Mouse (Mus musculus) intestine, embryonic 14.5 days (tissue): ENCODE data around the gene Dynll1. TPM values are rescaled to one million over a fixed set of nuclear protein-coding genes. Genes with fewer than 3 reads are reported as not detected.
A peak's percentile ranks its signal among the peaks of the same experiment; 100 is the strongest.

ENCODE experiments used
- ATAC-seq: fragments of 200-750 bp; cut with Nextera tagmentation; replicated peaks from 2 replicates; pipeline ENCODE4 v1.8.0; 2017; ENCODE audit warnings: low read depth, moderate number of reproducible peaks, moderate TSS enrichment, moderate library complexity; ENCODE audit not compliant: low FRiP score, low TSS enrichment
- DNase-seq: peaks from one replicate; pipeline ENCODE4 v3.0.0-alpha.2; 2018; ENCODE audit warnings: low spot score
- H3K27ac ChIP-seq: fragments of 300-500 bp; sonication (generic); 2 replicates; pipeline ENCODE4 v1.5.1; 2014; ENCODE audit warnings: low read depth, mild to moderate bottlenecking, control low read depth
- H3K27me3 ChIP-seq: fragments of 300-500 bp; sonication (generic); replicated peaks from 2 replicates; pipeline ENCODE4 v1.6.1; 2014; ENCODE audit warnings: low read length, control low read depth; ENCODE audit not compliant: control insufficient read depth, insufficient read depth
- H3K36me3 ChIP-seq: fragments of 300-500 bp; sonication (generic); 2 replicates; pipeline ENCODE4 v1.6.1; 2014; ENCODE audit warnings: low read length, control low read depth; ENCODE audit not compliant: control insufficient read depth, insufficient read depth
- H3K4me1 ChIP-seq: fragments of 300-500 bp; sonication (generic); replicated peaks from 2 replicates; pipeline ENCODE4 v1.6.1; 2014; ENCODE audit warnings: low read length, control low read depth, mixed read lengths; ENCODE audit not compliant: control insufficient read depth, insufficient read depth
- H3K4me2 ChIP-seq: fragments of 300-500 bp; sonication (generic); 2 replicates; pipeline ENCODE4 v1.6.1; 2014; ENCODE audit warnings: low read length
- H3K4me3 ChIP-seq: fragments of 300-500 bp; sonication (generic); 2 replicates; pipeline ENCODE4 v1.5.1; 2014; ENCODE audit warnings: low read depth, low read length, control low read depth, mixed read lengths
- H3K9ac ChIP-seq: fragments of 300-500 bp; sonication (generic); 2 replicates; pipeline ENCODE4 v1.6.1; 2014; ENCODE audit warnings: mild to moderate bottlenecking, low read length
- H3K9me3 ChIP-seq: fragments of 300-500 bp; sonication (generic); 2 replicates; pipeline ENCODE4 v1.6.1; 2016; ENCODE audit warnings: low read length, control low read depth; ENCODE audit not compliant: control insufficient read depth
- WGBS: fragments of 180-500 bp; shearing (Covaris S2); extraction: QIAGEN DNeasy Blood & Tissue Kit; methylation state at CpG from one replicate; pipeline ENCODE4 v1.1.7; 2014; 5-methylcytosine and 5-hydroxymethylcytosine counted together
- polyA plus RNA-seq: library from polyadenylated mRNA; unstranded; fragments of >200 nt; fragmentation: Nextera tagmentation; extraction: Ambion mirVana; gene quantifications from 2 replicates; pipeline ENCODE4 v1.2.1, GENCODE M21; 2014

The Dynll1 gene
- polyA plus RNA-seq, 1 experiment from 2014 or later: 1,605 TPM

DNA sequence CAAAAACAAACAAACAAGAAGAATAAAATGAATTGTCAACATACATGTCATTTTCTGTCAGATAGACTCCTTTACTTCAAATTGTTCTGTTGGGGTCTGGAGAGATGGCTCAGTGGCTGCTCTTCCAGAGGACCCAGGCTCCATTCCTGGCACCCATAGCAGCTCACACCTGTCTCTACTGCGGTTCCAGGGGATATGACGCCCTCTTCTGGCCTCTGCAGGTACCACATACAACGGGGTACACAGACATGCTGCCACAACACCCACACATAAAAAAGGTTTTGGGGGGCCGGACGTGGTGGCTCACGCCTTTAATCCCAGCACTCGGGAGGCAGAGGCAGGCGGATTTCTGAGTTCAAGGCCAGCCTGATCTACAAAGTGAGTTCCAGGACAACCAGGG is 6.6 kb downstream of the Dynll1 start:
- H3K36me3 ChIP-seq: peaks cover 69% of the 10 kb centered on the region
- no peak overlapping the region for H3K27ac ChIP-seq
- H3K4me2 ChIP-seq: no peak overlapping the region
- no peaks in the 10 kb centered on the region for H3K27me3 ChIP-seq
- peaks cover 13% of the 10 kb centered on the region for H3K4me1 ChIP-seq
- ATAC-seq (no peak), DNase-seq (no peak)
- WGBS: 90% methylated on average over 8 of the region's 8 CpGs
- H3K4me3 ChIP-seq: no peak overlapping the region
- H3K9ac ChIP-seq: no peak overlapping the region
- H3K9me3 ChIP-seq: no peaks in the 10 kb centered on the region

DNA sequence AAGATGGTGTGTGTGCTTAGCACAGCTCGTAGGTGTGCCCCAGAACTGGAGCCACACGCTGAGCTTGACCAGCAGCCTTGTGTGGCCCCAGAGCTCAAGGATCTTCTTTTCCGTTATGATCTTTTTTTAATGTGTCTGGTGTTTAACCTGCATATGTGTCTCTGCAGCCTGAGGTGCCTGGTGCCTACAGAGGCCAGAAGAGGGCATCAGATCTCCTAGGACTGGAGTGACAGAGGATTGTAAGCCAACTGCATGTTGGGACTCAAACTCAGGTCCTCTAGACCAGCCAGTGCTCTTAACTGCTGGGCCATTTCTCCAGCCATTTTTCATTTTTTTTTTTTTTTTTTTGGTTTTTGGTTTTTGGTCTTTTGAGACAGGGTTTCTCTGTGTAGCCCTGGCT is 16.1 kb downstream of the Dynll1 start:
- 93% methylated on average over 3 of the region's 3 CpGs for WGBS
- no peak overlapping the region for H3K9ac ChIP-seq
- no peaks in the 10 kb centered on the region for H3K4me1 ChIP-seq
- no peaks in the 10 kb centered on the region for H3K9me3 ChIP-seq
- no peak overlapping the region for H3K27ac ChIP-seq
- H3K4me2 ChIP-seq: no peak overlapping the region
- no peaks in the 10 kb centered on the region for H3K27me3 ChIP-seq
- no peak for DNase-seq
- no peak for ATAC-seq
- H3K4me3 ChIP-seq: no peak overlapping the region
- H3K36me3 ChIP-seq: peaks cover 44% of the 10 kb centered on the region

DNA sequence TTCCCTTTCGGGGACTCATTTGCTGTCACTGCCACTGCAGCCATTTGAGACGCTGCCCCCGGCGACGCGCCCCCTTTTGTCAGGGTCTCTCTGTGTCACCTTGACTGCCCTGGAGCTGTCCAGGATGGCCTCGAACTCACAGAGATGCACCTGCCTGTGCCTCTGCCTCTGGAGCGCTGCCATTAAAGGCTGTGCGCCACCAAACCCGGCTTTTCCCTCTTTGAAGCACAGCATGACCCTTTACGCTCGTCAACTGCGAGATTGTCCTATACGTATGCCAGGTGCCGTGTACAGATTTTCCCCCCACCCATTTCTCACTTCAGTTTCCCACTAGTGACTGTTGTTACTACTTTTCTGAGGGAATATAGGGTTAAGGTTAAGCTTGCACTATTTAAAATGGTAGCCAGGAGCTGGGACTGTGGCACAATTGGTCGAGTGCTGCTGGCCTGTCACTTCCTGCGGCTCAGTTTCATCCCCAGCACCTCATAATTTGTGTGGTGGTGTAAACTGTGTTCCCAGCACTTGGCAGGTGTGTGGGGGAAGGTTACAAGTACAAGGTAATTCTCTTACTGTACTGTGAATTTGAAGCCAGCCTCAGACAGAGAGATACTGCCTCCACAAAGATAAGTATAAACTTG is 20.6 kb downstream of the Dynll1 start:
- no peak for ATAC-seq
- H3K9me3 ChIP-seq: no peaks in the 10 kb centered on the region
- peak overlapping the region; percentile 50 for H3K4me2 ChIP-seq
- DNase-seq: no peak
- peaks cover 18% of the 10 kb centered on the region for H3K36me3 ChIP-seq
- H3K4me1 ChIP-seq: no peaks in the 10 kb centered on the region
- H3K27ac ChIP-seq: peak overlapping the region; percentile 38; the same call in 1 of the 2 replicates
- WGBS: 6% methylated on average over 17 of the region's 17 CpGs
- H3K4me3 ChIP-seq: peak overlapping the region; percentile 97
- no peaks in the 10 kb centered on the region for H3K27me3 ChIP-seq
- peak overlapping the region; percentile 83 for H3K9ac ChIP-seq

- DNase-seq (peak; percentile 91), ATAC-seq (peak; percentile 74)
- H3K4me1 ChIP-seq: no peaks in the 10 kb centered on the region
- no peaks in the 10 kb centered on the region for H3K27me3 ChIP-seq
- H3K9me3 ChIP-seq: no peaks in the 10 kb centered on the region
- 4% methylated on average over 45 of the region's 45 CpGs for WGBS
- peaks cover 14% of the 10 kb centered on the region for H3K36me3 ChIP-seq
- peak within 1 kb of the TSS; percentile 38; the same call in 1 of the 2 replicates for H3K27ac ChIP-seq
- H3K9ac ChIP-seq: peak within 1 kb of the TSS; percentile 83
- H3K4me2 ChIP-seq: peak within 1 kb of the TSS; percentile 50
- peak within 1 kb of the TSS; percentile 97 for H3K4me3 ChIP-seq
Observed at GRCm38 (mm10) chr5:115279226-115280049, 21.4 kb downstream of the Dynll1 start, which contains the start of gene Coq5. Gene Coq5 (plus strand): TSS chr5:115279666.

DNA sequence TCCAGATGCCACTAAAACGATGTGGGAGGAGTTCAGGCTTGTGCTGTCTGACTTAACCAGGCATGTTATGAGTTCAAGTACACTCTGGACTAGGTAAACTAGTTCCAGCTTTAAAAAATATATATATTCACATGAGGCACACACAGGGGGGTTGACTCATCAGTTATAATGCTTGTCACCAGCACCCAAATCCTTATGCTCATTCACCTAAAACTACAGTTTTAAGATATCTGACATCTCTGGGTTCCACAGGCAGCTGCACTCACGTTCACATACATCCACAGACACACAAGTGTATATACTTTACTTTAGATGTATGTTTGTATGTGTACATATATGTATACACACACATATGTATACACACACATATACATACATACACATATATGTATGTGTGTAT is 22.0 kb downstream of the Dynll1 start:
- Histone ChIP-seq H3K36me3 (peaks cover 8% of the 10 kb centered on the region), H3K27ac (no peak overlapping the region), H3K4me3 (no peak overlapping the region), H3K4me2 (no peak overlapping the region), H3K9me3 (no peaks in the 10 kb centered on the region), H3K4me1 (no peaks in the 10 kb centered on the region), H3K27me3 (no peaks in the 10 kb centered on the region), H3K9ac (no peak overlapping the region)
- DNase-seq: no peak
- no peak for ATAC-seq
- WGBS: 59% methylated on average over 2 of the region's 2 CpGs

DNA sequence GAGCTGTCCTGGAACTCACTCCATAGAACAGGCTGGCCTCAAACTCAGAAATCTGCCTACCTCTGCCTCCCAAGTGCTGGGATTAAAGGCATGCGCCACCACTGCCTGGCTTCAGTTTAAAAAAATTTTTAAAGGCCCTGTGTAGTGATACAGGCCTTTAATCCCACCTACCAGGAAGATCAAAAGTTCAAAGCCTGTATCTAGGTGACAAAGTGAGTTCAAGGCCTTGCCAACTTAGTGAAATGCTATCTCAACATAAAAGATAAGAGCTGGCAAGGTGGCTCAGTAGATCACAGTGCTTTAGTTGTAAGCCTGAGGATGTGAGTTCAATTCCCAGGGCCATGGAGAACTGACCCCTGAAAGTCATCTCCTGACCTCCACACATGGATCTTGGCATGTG is 22.7 kb downstream of the Dynll1 start:
- Histone ChIP-seq H3K36me3 (0 out of 2 replicates have a peak, but pooled peaks cover under 1% of the 10 kb centered on the region), H3K4me3 (no peak overlapping the region), H3K4me1 (peaks cover 3% of the 10 kb centered on the region), H3K9ac (no peak overlapping the region), H3K27me3 (no peaks in the 10 kb centered on the region), H3K27ac (no peak overlapping the region), H3K4me2 (no peak overlapping the region), H3K9me3 (no peaks in the 10 kb centered on the region)
- 59% methylated on average over 1 of the region's 1 CpGs for WGBS
- ATAC-seq (no peak), DNase-seq (no peak)

DNA sequence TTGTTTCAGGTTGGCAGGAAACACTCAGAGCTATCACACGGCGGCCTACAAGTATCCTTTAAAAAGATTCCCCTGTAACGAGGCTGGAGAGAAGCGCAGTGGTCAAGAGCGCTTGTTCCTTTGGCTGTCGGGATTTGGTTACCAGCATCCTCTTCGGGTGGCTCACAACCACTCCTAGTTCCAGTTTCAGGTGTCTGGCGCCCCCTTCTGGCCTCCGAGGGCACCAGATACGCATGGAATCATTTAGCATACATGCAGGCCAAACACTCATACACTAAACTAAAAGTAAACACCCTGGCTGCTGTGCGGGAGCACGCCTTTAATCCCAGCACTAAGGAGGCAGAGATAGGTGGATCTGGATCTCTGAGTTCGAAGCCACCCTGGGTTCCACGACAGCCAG is 24.8 kb downstream of the Dynll1 start:
- ATAC-seq (no peak), DNase-seq (no peak)
- H3K4me1 ChIP-seq: peaks cover 9% of the 10 kb centered on the region
- H3K4me2 ChIP-seq: no peak overlapping the region
- 37% methylated on average over 14 of the region's 14 CpGs for WGBS
- H3K4me3 ChIP-seq: no peak overlapping the region
- no peaks in the 10 kb centered on the region for H3K36me3 ChIP-seq
- no peak overlapping the region for H3K27ac ChIP-seq
- no peaks in the 10 kb centered on the region for H3K27me3 ChIP-seq
- no peak overlapping the region for H3K9ac ChIP-seq
- H3K9me3 ChIP-seq: no peaks in the 10 kb centered on the region

GRCm38 (mm10) chr5:115274771-115275170 is 26.0 kb downstream of the Dynll1 start:
- Histone ChIP-seq H3K27me3 (no peaks in the 10 kb centered on the region), H3K4me2 (no peak overlapping the region), H3K9me3 (no peaks in the 10 kb centered on the region), H3K4me1 (peaks cover 21% of the 10 kb centered on the region), H3K36me3 (no peaks in the 10 kb centered on the region), H3K27ac (no peak overlapping the region), H3K9ac (no peak overlapping the region), H3K4me3 (no peak overlapping the region)
- WGBS: 89% methylated on average over 1 of the region's 1 CpGs
- no peak for DNase-seq
- no peak for ATAC-seq
